Mouse (Mus musculus) forebrain, embryonic 11.5 days (tissue): Measurements from ENCODE around the gene Tspan10. TPM values are rescaled to one million over a fixed set of nuclear protein-coding genes. Genes with fewer than 3 reads are reported as not detected.
"Not testable (repeated sequence)": the region's sequence is repeated elsewhere in the genome, so short reads cannot be mapped to it uniquely, and the experiment has no call there.

Experiments
- ATAC-seq: fragments of 200-750 bp; cut with Nextera tagmentation; replicated peaks from 2 replicates; pipeline ENCODE4 v1.8.0; 2017; ENCODE audit warnings: moderate TSS enrichment; ENCODE audit not compliant: low FRiP score
- DNase-seq: peaks from one replicate; pipeline ENCODE4 v3.0.0-alpha.2; 2017; ENCODE audit warnings: low spot score
- H3K27ac ChIP-seq: fragments of 300-500 bp; sonication (generic); 2 replicates; pipeline ENCODE4 v1.5.1; 2014; ENCODE audit warnings: low read depth, low read length
- H3K27me3 ChIP-seq: fragments of 300-500 bp; sonication (generic); 2 replicates; pipeline ENCODE4 v1.6.1; 2014; ENCODE audit warnings: mild to moderate bottlenecking, low read length, mixed read lengths; ENCODE audit not compliant: control insufficient read depth, insufficient read depth
- H3K36me3 ChIP-seq: fragments of 300-500 bp; sonication (generic); 2 replicates; pipeline ENCODE4 v1.6.1; 2014; ENCODE audit warnings: mild to moderate bottlenecking, low read length, moderate library complexity, mixed read lengths; ENCODE audit not compliant: control insufficient read depth, insufficient read depth
- H3K4me1 ChIP-seq: fragments of 300-500 bp; sonication (generic); replicated peaks from 2 replicates; pipeline ENCODE4 v1.6.1; 2014; ENCODE audit warnings: low read length, mixed read lengths; ENCODE audit not compliant: control insufficient read depth, insufficient read depth
- H3K4me2 ChIP-seq: fragments of 300-500 bp; sonication (generic); 2 replicates; pipeline ENCODE4 v1.6.1; 2014; ENCODE audit warnings: low read depth, mild to moderate bottlenecking, low read length, moderate library complexity, mixed read lengths; ENCODE audit not compliant: severe bottlenecking
- H3K4me3 ChIP-seq: fragments of 300-500 bp; sonication (generic); 2 replicates; pipeline ENCODE4 v1.5.1; 2014; ENCODE audit warnings: low read depth, low read length
- H3K9ac ChIP-seq: fragments of 300-500 bp; sonication (generic); 2 replicates; pipeline ENCODE4 v1.6.1; 2014; ENCODE audit warnings: low read length
- H3K9me3 ChIP-seq: fragments of 300-500 bp; sonication (generic); 2 replicates; pipeline ENCODE4 v1.6.1; 2016; ENCODE audit warnings: low read length, mixed read lengths; ENCODE audit not compliant: control insufficient read depth
- WGBS: fragments of 180-500 bp; shearing (Covaris S2); extraction: QIAGEN DNeasy Blood & Tissue Kit; methylation state at CpG from one replicate; pipeline ENCODE4 v1.1.7; 2014; 5-methylcytosine and 5-hydroxymethylcytosine counted together
- polyA plus RNA-seq: library from polyadenylated mRNA; unstranded; fragments of >200 nt; fragmentation: Nextera tagmentation; extraction: Ambion mirVana; gene quantifications from 2 replicates; pipeline ENCODE4 v1.2.1, GENCODE M21; 2014

Gene Tspan10
- polyA plus RNA-seq: 0.19 TPM in 1 of 2 replicates, not detected in the other

DNA sequence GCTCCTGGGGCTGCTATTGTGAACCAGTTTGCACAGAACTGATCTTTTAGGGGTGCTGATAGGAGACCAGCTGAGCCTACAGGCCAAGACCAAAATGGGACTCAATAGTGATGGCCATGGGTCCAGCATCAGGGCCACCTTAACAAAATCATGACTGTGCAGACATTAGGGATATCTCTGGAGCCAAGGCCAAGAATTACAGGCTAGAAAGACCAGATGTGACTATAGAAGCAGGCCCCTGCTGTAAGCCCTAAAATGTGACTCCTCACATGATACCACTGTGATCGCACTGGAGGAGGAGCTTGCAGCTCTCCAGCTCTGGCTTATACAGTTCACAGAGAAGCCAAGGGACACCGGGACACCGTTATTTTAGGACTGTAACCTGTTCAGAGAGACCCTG lies at the start of gene Tspan10:
TSS of gene Tspan10 (plus strand) at position 301 of the 400 bp plus-strand sequence.
- WGBS: 88% methylated on average over 3 of the region's 3 CpGs
- no peak within 1 kb of the TSS for H3K9ac ChIP-seq

GRCm38 (mm10) chr11:120395661-120396060 lies 46.8 kb upstream of the Tspan10 start:
- H3K4me3 ChIP-seq: no peak overlapping the region
- H3K4me1 ChIP-seq: no peaks in the 10 kb centered on the region
- 93% methylated on average over 4 of the region's 4 CpGs for WGBS
- H3K27me3 ChIP-seq: no peaks in the 10 kb centered on the region
- DNase-seq (no peak), ATAC-seq (no peak)
- H3K9me3 ChIP-seq: no peaks in the 10 kb centered on the region
- no peak overlapping the region for H3K4me2 ChIP-seq
- H3K36me3 ChIP-seq: peaks cover 6% of the 10 kb centered on the region; the same call in 1 of the 2 replicates
- no peak overlapping the region for H3K27ac ChIP-seq
- no peak overlapping the region for H3K9ac ChIP-seq

More for the DNA sequence above, at the start of gene Tspan10:
- H3K4me3 ChIP-seq: no peak within 1 kb of the TSS
- H3K27ac ChIP-seq: no peak within 1 kb of the TSS
- ATAC-seq (no peak), DNase-seq (no peak)
- no peak within 1 kb of the TSS for H3K4me2 ChIP-seq
- no peaks in the 10 kb centered on the region for H3K27me3 ChIP-seq
- no peaks in the 10 kb centered on the region for H3K4me1 ChIP-seq
- H3K36me3 ChIP-seq: no peaks in the 10 kb centered on the region
- no peaks in the 10 kb centered on the region for H3K9me3 ChIP-seq

GRCm38 (mm10) chr11:120397602-120398001 lies 44.8 kb upstream of the Tspan10 start:
- no peak overlapping the region for H3K9ac ChIP-seq
- no peak overlapping the region for H3K4me3 ChIP-seq
- H3K27ac ChIP-seq: no peak overlapping the region
- H3K4me2 ChIP-seq: no peak overlapping the region
- ATAC-seq (no peak), DNase-seq (no peak)
- peaks cover 11% of the 10 kb centered on the region for H3K36me3 ChIP-seq
- H3K4me1 ChIP-seq: no peaks in the 10 kb centered on the region
- 86% methylated on average over 2 of the region's 2 CpGs for WGBS
- no peaks in the 10 kb centered on the region for H3K27me3 ChIP-seq
- no peaks in the 10 kb centered on the region for H3K9me3 ChIP-seq

DNA sequence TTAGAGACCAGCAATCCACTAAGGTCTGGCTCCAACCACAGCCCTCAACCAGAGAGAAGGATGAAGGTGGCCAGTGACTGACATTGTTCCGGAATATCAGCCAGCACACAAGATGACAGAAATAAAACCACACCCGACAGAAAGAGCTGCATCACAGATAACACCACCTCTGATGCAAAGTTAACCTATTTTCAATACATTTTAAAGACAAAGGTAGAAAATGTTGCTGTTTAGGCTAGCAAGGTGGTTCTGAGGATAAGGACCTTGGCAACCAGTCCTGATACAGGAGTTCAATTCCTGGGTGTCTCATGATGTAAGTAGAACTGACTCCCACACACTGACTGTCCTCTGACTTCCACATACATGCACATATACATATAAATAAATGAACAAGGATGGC lies 43.1 kb upstream of the Tspan10 start:
- no peak for DNase-seq
- no peaks in the 10 kb centered on the region for H3K9me3 ChIP-seq
- WGBS: 88% methylated on average over 2 of the region's 2 CpGs
- H3K27ac ChIP-seq: no peak overlapping the region
- H3K4me2 ChIP-seq: no peak overlapping the region
- no peak overlapping the region for H3K9ac ChIP-seq
- H3K4me1 ChIP-seq: no peaks in the 10 kb centered on the region
- ATAC-seq: no peak
- no peak overlapping the region for H3K4me3 ChIP-seq
- no peaks in the 10 kb centered on the region for H3K27me3 ChIP-seq
- peaks cover 8% of the 10 kb centered on the region for H3K36me3 ChIP-seq

GRCm38 (mm10) chr11:120404814-120405213 lies 37.6 kb upstream of the Tspan10 start:
- H3K36me3 ChIP-seq: peaks cover 16% of the 10 kb centered on the region
- H3K27me3 ChIP-seq: no peaks in the 10 kb centered on the region
- H3K9ac ChIP-seq: no peak overlapping the region
- ATAC-seq (no peak), DNase-seq (no peak)
- H3K4me2 ChIP-seq: no peak overlapping the region
- no peaks in the 10 kb centered on the region for H3K4me1 ChIP-seq
- H3K9me3 ChIP-seq: no peaks in the 10 kb centered on the region
- 100% methylated on average over 1 of the region's 1 CpGs for WGBS
- no peak overlapping the region for H3K4me3 ChIP-seq
- H3K27ac ChIP-seq: no peak overlapping the region

DNA sequence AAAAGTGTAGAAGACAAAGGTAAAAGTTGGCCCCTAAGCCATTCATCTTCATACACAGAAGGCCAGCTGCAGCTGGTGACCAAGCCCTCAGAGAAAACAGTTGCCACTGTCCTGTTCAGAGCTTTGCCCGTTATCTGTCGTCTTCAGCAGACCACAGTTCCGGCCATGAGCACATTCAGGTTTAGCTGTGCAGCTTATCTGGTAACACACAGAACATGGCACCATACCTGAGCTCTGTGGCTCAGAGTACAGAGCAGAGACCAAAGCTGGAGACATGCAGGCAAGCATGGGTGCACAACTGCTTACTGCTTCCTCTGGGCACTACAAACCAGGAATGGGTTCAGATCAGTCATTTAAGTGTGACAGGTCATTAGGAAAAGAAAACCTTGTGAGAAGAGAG lies 36.6 kb upstream of the Tspan10 start:
- ATAC-seq: no peak
- 96% methylated on average over 3 of the region's 3 CpGs for WGBS
- no peaks in the 10 kb centered on the region for H3K4me1 ChIP-seq

GRCm38 (mm10) chr11:120406445-120406844 lies 36.0 kb upstream of the Tspan10 start:
- H3K27me3 ChIP-seq: no peaks in the 10 kb centered on the region
- no peaks in the 10 kb centered on the region for H3K4me1 ChIP-seq
- H3K36me3 ChIP-seq: peaks cover 15% of the 10 kb centered on the region
- ATAC-seq (no peak), DNase-seq (no peak)
- H3K9ac ChIP-seq: no peak overlapping the region
- no peak overlapping the region for H3K4me3 ChIP-seq
- 93% methylated on average over 1 of the region's 1 CpGs for WGBS
- H3K9me3 ChIP-seq: no peaks in the 10 kb centered on the region
- H3K27ac ChIP-seq: no peak overlapping the region
- no peak overlapping the region for H3K4me2 ChIP-seq

More for the DNA sequence above, 36.6 kb upstream of the Tspan10 start:
- no peaks in the 10 kb centered on the region for H3K9me3 ChIP-seq
- no peak overlapping the region for H3K4me2 ChIP-seq
- H3K27me3 ChIP-seq: no peaks in the 10 kb centered on the region
- no peak overlapping the region for H3K27ac ChIP-seq
- no peak overlapping the region for H3K9ac ChIP-seq
- DNase-seq: no peak
- H3K4me3 ChIP-seq: no peak overlapping the region
- H3K36me3 ChIP-seq: peaks cover 16% of the 10 kb centered on the region

DNA sequence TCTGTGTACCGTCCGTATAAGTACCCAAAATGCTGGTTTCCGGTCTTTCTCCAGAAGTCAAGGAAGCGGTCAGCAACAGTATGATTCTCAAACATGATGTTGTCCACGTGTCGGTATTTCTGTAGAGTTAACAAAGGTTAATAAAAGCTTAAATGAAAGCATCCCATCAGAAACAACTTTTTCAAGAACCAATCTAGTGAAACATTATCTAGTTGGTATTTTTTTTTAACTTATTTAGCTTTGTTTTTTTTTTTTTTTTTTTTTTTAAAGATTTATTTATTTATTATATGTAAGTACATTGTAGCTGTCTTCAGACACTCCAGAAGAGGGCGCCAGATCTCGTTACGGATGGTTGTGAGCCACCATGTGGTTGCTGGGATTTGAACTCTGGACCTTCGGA lies 28.8 kb upstream of the Tspan10 start:
- not testable (repeated sequence) for H3K9me3 ChIP-seq, H3K9ac ChIP-seq, DNase-seq, H3K4me3 ChIP-seq, H3K4me1 ChIP-seq, H3K4me2 ChIP-seq, ATAC-seq, H3K27ac ChIP-seq, H3K27me3 ChIP-seq
- peaks cover 22% of the 10 kb centered on the region for H3K36me3 ChIP-seq
- 96% methylated on average over 7 of the region's 10 CpGs for WGBS

- Histone ChIP-seq H3K4me2 (no peak overlapping the region), H3K27me3 (no peaks in the 10 kb centered on the region), H3K4me3 (no peak overlapping the region), H3K9me3 (no peaks in the 10 kb centered on the region), H3K27ac (no peak overlapping the region), H3K36me3 (peaks cover 15% of the 10 kb centered on the region), H3K9ac (no peak overlapping the region), H3K4me1 (no peaks in the 10 kb centered on the region)
- ATAC-seq (no peak), DNase-seq (no peak)
- 92% methylated on average over 7 of the region's 7 CpGs for WGBS
Measured at GRCm38 (mm10) chr11:120417852-120418251, 24.6 kb upstream of the Tspan10 start.
